Mouse (Mus musculus) forelimb bud, embryonic 11.5 days (tissue): Measurements from ENCODE around the gene Slc5a3.

Source experiments
- DNase-seq: peaks from one replicate; pipeline ENCODE4 v3.0.0-alpha.2; 2012; ENCODE audit warnings: low read depth, low spot score

Slc5a3 gene

GRCm38 (mm10) chr16:92120899-92121531 is 62.9 kb downstream of the Slc5a3 start:
- no peak for DNase-seq

- no peak for DNase-seq
Measured at GRCm38 (mm10) chr16:92127226-92127625, 69.1 kb downstream of the Slc5a3 start.

- DNase-seq = no peak
Measured at GRCm38 (mm10) chr16:92127666-92128065, 69.5 kb downstream of the Slc5a3 start.

GRCm38 (mm10) chr16:92129843-92130242 is 71.7 kb downstream of the Slc5a3 start:
- DNase-seq = no peak

- DNase-seq = no peak
Measured at GRCm38 (mm10) chr16:92132511-92132910, 74.4 kb downstream of the Slc5a3 start.

GRCm38 (mm10) chr16:92134148-92134764 is 76.1 kb downstream of the Slc5a3 start:
- DNase-seq = no peak

GRCm38 (mm10) chr16:92136275-92136674 is 78.2 kb downstream of the Slc5a3 start:
- DNase-seq = no peak
